Mouse (Mus musculus) c-Kit-positive CD71-negative TER-119-negative erythroid progenitor cells, embryonic 14.5 days (primary cell): ENCODE measurements around the gene Ube2u.
"Not testable (repeated sequence)": the region's sequence is repeated elsewhere in the genome, so short reads cannot be mapped to it uniquely, and the experiment has no call there.

ENCODE experiments used
- DNase-seq: peaks from one replicate; pipeline ENCODE4 v3.0.0-alpha.2; 2013; ENCODE audit warnings: low read depth

The Ube2u gene

DNA sequence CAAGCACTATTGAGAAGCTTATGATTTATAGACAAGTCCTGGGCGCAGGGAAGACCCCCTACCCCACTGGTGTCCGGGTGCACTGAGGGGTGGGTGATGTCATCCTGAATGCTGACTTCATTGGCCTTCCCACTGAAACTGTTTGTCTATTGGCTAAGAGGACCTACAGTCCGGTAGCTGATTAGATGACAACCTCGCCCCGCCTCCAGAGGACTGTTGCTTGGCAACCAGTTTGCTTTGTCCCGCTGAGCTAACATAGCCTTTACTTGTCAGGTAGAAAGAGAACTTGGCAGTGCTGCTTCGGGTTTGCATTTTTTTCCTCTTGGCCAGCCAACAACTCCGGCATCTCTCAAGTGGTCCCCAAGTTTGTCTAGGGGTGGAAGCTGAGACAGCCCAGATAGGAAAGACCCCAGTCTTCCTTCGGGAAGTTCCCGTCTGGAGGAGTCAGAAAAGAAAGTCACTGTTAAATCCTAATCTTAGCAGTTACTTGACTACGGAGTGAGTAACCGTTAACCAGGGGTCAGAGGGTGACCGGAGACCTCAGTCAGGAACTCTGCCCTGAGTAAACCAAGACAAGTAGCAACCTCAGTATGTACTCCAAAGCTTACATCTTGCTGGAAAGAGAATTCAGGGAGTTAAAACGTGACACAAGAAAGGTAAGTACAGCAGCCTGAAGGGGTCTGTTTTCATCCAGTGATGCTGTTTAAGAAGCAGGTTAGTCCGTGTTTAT is at the start of gene Ube2u:
Gene Ube2u (plus strand): TSS at position 258 of the 730 bp plus-strand sequence.
- DNase-seq, result no peak

DNA sequence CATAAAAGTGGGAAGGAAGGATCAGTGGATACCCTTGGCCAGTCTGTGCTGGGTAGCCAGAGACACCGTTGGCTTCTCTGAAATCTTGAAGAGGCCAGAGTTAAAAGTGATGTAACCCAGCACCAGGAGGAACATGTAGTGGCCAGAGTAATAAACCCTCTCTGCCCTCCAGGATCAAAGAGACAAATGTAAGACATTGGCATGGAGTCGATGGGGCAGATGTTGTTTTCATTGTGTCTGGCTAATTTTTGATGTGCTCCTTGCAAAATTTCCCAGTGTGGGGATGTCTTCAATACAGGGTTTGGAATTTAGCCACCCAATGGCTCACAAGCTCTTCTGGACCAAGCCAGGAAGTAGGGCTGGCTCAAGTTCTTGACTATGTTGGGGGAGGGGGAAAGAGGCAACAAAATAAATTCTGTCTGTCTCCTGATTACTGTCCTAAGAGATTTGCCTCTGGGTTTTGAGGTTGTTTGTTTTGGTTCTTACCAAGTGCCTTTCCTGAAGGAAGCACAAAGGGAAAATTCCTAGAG is 49.2 kb upstream of the Ube2u start:
- no peak for DNase-seq

DNA sequence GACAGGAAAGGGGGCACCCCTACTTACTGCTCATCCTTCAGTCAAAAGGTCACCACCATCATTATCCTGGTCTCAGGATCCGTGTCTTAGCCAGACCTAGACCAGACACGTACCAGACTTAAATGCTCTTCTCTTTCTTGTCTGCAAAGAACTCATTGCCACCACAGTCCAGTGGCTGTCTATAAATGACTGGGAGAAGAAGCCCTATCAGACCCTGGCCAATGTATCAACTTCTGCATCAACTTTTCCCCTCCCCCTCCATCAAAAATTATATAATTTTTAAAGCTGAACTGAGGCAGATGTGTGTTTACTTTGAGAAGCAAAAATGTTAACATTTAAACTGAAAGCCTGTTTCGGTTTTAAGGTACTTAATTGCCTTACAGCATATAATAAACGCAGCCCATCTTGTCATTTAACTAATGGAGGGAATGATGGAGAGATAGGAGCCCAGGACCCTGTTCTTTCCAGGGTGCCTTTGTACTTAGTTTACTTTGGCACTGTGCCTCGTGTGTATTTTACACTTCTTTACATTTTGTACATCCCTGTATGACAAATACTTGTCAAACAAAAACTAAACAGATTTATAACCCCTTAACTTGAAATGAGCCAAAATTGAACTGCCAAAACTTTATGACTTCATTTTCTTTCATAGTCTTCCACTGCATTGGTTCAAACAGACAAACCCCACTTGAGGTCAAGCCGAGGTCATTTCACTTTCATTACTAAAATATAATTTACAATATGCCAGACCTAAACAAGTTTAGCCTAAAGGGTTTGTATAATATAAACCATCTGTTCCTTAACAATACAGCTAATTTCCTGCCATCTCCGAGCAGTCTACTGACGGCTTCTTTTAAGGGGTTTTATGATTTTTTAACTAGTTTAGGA is 43.1 kb upstream of the Ube2u start:
- DNase-seq, result no peak

DNA sequence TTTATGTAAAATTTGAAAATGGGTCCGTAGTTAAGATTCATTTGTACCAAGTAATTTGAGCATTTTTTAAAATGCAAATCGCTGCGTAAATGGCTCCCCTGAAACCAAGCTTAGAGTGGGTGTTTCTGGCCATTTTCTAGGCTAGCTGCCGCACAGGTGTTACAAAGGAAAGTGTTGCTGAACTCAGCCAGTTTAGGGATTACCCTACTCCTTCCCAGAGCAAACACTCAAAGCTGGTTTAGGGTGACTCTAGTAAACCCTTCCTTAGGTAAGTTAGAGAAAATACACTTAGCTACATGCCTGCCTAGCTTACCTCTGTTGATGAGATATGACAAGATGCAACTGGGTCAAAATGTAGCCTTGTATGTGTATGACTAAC is 42.5 kb upstream of the Ube2u start:
- no peak for DNase-seq

DNA sequence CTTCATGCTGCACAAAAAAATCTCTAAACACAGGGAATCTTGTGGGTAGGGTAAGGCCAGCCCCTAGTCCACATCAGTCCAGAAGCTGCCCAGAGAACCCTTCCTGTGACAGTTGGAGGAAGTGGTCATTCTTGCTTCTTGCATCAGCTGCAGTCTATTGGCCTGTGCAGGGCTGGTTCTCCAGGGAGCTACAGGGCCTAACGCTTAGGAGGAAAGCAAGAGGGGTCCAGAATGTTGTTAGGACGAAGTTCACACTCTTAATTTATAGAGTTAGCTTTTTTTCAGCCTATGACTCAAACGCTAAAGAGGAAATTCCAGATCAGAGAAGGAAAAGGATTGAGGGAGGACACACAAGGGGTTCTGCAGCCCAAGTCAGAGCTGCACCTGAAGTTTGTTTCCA is 31.8 kb upstream of the Ube2u start:
- DNase-seq, result no peak

DNA sequence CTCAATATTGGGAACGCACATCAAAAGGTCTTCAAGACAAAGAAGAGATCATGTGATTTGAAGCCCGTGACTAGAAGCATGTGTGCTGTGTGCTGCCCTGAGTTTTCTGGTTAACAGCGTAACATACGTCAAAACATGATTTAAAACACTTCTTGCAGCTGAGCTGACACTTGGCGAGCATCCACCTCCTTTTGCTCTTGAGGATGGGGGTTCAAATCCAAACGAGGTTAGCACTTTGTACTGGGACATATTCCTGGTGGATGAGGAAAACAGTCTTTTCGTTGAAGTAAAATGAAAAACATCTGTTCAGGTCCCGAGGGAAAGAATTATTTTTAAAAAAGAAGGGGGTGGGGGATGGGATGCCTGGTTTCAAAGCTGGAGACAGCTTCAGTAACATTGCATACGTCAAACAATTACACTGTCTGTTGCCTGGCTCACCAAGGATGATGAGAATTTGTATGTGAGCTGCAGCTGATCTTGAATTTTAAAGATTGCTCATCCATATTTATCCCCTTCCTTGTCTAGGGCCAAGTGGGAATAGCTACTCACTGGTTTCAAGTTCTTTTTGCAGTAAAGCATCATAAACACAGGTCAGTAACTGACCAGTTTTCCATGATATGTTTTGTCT is 16.0 kb upstream of the Ube2u start:
- no peak for DNase-seq

DNA sequence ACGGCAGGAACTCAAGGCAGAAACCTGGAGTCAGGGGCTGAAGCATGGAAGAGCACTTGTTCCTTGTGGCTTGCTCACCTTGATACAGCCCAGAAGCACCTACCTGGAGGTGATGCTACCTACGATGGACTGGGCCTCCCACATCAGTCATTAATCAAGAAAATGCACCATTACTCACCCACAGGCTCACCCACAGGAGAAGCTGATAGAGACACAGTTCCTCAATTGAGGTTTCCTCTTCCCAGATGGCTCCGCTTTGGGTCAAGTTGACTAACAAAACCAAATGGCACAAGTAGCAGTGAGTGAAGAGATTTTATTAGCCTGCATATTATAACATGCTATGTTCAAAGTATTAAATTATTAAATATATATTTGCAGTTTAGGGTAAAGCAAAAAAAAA is 9.8 kb downstream of the Ube2u start:
- DNase-seq, result no peak

DNA sequence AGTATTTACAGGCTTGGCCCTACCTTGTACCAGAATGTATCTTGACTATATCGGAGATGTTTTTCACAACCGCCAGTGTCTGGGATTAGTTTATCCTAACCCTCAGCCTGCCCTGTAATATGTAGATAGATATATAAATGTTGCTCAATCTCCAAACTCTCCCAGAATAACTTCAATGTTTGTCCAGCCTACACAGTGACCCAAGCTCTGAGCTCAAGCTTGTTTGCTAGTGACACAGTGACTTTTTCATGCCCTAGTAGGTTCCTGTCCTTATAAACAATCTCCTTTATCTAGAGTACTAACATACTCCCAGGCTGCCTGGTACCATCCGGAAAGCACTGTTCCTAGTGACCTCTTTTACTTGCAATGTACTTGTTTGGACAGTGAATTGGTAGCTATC is 16.5 kb downstream of the Ube2u start:
- no peak for DNase-seq

DNA sequence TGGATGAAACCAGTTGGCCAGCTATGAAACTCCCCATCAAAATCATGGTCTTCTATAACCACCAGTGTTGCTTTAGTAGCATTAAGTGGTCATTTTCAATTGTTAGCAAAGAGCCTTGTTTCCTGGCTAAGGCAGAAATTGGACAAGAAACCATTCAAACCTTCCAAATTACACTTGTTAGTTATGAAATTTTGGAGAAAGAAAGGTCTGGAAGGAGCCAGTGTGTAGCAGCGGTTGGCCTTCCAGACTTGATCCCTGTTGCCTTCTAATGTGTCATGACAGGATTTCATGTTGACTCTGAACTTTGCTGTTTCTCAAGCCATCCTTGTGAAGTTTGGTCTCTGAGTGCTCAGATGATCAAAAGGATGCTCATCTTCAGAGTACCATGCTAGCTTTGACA is 17.9 kb downstream of the Ube2u start:
- DNase-seq, result no peak

DNA sequence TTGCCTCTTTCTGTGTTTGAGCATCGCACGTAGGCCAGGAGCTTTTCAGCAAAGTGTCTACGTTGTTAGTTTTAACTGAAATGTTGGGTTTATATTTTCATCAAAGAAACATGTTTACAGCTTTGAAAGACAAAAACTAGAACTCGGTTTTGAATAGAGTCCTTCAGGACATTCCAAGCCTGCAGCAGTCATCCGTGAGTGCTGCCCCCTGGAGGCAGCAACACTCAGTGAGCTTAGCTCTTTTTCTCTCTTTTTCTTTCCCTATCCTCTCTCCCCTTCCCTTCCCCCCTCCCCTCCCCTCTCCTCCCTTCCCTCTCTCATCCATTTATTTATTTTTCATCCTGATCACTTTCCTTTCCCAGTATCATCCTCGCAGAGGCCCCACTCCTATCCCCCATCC is 19.5 kb downstream of the Ube2u start:
- no peak for DNase-seq

DNA sequence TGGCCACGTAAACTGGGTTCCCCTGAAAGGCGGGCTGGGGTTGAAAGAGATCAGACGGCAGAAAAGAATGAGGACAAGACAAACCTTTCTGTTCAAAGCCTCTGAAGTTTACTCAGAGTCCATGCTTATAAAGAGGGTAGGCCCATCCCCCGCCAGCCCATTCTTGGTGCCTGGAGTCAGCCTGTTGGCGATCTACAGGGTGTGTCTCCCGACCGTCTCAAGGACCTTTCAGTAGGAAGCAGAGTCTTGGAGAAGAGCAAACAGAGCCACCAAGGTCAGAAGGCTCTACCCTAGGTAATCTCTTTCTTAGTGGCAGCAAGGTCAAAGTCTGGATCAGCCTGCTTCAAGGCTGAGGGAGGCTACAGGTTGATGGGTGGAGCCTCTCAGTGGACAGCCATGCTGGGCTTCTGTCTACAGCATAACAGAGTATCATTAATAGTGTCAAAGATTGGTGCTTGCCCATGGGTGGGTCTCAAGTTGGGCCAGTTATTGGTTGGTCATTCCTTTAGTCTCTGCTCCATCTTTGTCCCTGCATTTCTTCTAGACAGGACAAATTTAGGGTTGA is 20.5 kb downstream of the Ube2u start:
- not testable (repeated sequence) for DNase-seq

DNA sequence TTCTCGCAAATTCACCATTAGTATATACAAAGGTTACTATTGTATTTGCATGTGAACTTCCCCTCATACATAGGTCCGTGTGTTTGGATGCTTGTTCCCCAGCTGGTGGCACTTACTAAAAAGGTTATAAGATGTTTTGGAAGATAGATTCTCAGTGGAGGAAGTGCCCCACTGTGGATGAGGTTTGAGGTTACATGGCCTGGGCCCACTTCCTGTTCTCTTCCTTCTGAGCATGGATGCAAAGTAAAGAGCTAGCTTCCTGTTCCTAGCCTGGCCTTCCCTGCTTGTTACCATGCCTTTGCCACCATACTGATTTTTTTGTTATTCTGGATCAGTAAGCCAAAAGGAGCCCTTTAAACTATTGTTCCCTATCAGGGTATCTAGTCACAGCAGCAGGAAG is 24.7 kb downstream of the Ube2u start:
- no peak for DNase-seq

DNA sequence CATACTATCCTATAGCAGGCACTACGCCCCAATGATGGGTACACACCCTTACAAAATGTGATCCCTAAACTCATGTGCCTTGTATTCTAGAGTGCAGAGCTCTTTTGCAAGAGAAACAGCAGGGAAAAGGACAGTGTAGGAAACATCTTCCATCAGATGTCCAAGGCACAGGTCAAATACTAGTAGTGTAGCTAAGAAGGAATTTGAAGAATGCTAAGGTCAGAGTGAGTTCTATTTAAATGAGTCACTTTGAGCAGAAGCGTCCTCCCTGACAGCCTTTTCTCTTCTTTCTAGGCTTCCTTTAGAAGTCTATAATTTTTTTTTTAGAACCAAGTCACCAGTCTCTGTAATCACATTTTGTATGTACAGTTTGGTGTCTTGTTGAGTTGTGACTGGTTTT is 39.0 kb downstream of the Ube2u start:
- DNase-seq, result no peak

DNA sequence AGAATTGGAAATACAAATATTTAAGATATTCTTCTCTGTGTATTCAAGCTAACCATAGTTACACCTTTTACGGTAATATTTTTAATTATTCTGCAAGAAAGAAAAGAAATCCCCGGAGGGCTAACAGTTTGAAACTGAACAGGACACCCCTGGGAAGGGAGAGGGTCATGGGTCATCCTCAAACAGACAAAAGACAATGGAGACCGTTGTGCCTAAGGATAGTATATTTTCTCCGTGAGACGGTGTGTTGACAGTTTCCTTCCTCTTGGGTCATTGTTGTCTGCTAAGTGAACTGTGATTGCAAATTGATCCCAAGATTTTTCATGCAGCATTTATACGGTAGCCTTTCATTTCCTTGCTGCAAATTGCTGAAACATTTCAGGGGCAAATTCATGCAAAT is 43.9 kb downstream of the Ube2u start:
- DNase-seq, result no peak

DNA sequence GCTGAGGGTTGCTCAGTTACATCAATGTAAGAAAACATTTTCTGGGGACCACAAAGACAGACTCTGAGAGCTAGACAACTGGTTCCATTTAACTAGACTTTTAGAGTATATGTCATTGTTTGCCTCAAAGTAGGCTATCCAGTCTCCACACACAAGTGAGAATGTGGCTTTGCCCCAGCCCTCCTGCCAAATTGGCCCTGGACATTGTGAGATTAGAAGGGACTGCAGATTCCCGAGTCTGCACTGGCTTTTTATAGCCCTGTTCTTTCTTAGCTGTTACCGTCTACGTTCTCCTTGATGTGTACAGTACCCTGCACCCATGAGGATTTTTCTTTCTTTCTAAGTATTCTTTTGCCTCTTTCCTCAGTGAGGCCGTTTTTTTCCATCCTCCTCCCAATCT is 46.1 kb downstream of the Ube2u start:
- DNase-seq, result no peak

DNA sequence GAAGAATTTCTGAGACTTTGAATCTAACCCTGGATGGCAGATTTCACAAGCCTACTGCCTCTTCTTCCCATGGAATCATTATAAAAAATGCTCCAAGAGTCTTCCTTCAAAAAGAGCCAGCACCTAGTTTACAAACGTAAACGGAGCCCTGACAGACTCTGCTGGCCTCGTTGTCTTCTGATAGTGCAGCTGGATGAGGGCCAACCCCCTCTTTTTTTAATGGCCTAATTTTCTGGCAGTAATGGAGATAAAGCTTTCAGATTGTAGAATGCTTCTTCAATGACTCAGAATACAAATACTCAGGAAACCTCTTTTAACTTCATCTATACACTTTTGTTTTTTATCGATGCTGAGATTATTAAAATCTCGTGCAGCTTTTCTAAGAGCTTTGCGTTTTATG is 47.6 kb downstream of the Ube2u start:
- no peak for DNase-seq

DNA sequence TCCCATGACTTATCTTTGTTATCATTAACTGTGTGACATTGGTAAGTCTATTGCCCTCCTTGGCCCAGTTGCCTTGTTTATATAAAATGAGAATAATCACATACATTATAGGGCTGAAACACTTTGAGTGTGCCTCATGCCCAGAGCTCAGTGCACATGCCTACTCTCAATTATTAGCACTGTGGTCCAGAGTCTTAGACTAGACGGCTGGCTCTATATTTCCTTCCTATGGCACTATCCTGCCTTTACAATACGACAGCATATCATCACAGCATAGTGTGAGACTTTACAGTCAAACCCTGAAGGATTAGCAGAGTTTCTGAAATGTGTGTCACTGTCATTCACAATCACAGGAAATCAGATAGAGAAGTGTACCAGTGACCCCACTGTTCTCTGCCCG is 48.4 kb downstream of the Ube2u start:
- no peak for DNase-seq

DNA sequence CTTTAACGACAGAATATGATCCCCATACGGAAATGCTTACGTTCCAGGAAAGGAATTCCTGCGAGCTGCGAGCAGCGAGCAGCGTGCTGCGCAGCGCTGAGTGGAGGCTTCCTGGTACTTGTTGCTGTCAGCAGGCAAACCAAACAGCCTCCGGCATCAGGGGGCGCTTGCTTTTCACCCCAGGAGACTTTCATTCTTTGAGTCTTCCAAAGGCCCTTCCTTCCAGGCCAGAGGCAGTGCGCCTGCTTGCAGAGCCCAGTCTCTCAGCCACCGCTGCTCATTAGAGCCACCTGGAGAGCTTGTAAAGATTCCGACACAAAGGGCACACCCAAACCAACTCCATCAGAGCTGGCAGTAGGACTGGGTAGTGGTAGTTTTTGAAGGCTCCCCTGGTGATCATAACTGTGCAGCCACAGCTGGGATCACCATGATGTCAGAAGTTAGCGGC is 48.9 kb downstream of the Ube2u start:
- no peak for DNase-seq

DNA sequence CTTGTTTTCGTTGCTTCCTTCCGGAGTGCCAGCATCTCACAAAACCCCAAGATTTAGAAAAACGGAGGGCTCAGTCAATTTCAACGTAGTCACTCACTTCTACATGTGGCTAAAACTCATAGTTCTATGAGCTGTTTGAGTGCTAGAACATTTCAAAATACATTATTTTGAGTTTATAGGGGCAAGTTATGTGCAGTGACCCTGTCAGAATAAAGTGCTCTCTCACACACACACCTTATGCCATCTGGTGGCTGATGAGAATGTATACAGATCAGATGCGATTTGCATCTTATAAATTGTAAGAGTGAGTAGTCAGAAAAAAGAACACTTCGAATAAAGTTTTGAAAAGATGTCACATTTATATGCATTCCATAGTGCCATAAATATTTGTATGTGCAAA is 55.0 kb downstream of the Ube2u start:
- no peak for DNase-seq

DNA sequence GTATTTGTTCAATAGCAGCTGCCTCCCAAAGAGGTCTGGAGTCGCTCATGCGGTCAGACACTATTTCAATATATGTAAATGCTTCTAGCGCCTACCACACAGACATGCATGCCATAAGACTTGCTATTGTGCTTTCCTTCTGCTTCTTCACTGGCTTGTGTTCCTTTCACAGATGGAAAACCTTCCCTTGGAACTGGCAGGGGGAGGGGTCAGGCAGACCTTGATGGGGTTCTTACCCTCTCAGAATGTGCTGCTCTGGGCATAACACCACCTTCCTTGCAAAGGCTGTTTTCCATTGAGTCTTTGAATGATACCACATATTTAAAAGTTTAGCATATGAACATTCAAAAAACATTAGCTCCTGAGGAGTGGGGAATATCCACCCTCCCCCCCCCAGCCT is 56.3 kb downstream of the Ube2u start:
- no peak for DNase-seq

DNA sequence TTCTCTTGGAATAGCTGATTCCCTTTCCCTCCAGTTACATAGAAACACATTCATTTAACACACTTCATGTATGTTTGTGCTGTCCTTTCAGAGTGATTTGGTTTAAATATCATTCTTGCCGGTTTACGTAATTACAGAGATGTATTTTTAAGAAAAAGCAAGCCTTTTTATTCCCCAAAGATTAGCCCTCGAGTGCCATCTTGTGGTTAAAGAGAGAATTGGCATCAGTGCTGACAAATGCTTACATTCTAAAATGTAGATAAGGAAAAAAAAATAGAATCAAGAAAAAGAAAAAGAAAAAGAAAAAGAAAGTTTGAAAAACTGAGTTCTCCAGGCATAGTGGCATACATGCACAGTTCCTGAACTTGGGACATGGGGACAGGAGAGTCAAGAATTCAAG is 59.2 kb downstream of the Ube2u start:
- DNase-seq, result peak; percentile 57

DNA sequence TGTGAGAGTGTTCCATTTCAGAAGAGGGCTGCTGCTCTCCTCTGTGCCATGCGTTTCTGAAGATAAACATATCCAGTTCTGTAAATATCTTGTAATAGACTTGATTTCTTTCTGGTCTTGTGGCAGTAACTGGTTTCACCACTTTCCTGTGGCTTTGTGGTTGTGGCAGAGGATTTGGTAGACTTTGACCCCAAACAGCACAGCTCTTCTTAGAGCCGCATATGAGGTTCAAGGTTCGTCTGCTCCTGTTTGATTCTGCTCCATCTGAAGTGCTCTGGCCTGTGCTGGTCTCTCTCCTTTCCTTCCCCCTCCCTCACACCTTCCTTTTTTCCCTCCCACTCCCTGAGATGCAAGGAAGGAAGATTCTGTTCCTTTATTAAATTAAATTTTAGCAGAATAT is 60.8 kb downstream of the Ube2u start:
- DNase-seq, result no peak
